Mouse (Mus musculus): ENCODE measurements around the gene Fzd1. TPM values are rescaled to one million over a fixed set of nuclear protein-coding genes. Genes with fewer than 3 reads are reported as not detected.

The Fzd1 gene
- total and polyA plus RNA-seq, 2 experiments = 3.2 to 5.0 TPM

DNA sequence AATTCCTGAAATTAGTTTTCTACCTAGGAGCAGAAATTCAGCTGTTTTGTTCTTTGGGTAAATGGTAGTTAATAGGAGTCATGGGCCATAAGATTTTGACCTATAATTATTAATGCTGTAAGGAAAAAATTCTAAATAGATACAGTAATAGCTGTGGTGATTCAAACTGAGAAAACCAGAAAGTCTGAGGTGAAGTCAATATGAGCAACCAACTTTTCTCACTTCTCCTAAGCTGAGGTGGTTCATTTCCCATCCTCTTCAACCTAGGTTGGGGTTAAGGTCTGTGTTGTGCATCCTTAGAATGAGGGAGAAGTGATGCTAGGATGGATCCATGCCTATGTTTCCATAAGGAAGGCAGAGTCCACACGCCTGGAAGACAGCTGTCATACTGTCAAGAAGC lies 12.8 kb upstream of the Fzd1 start:
- Histone ChIP-seq H3K4me3 (ENCODE audit: insufficient read depth, low read depth, low read length) (no peak overlapping the region), H3K36me3 (ENCODE audit: control insufficient read depth, insufficient read depth, low read length) (no peaks in the 10 kb centered on the region), H3K27me3 (ENCODE audit: control insufficient read depth, insufficient read depth, low read length) (no peaks in the 10 kb centered on the region), H3K27ac (replicated peaks; ENCODE audit: insufficient read depth, low read depth, low read length) (no peak overlapping the region), H3K4me1 (ENCODE audit: control insufficient read depth, insufficient read depth, low read length) (no peaks in the 10 kb centered on the region), H3K9ac (ENCODE audit: low read depth, low read length) (no peak overlapping the region), H3K79me2 (ENCODE audit: control insufficient read depth, insufficient read depth, low read length) (no peaks in the 10 kb centered on the region)
- DNase-seq (ENCODE audit: extremely low read depth, low read depth, low spot score) = no peak
- no peak for TF ChIP-seq CTCF (IDR thresholded peaks at IDR 0.05; ENCODE audit: low read depth, low read length)
- no peak for TF ChIP-seq POLR2A (IDR thresholded peaks at IDR 0.05; ENCODE audit: extremely low read depth, insufficient read depth, low read length)
- 87% methylated on average over 1 of the region's 1 CpGs for WGBS

- TF ChIP-seq CTCF (IDR thresholded peaks at IDR 0.05; ENCODE audit: low read depth, low read length) (no peak), POLR2A (IDR thresholded peaks at IDR 0.05; ENCODE audit: extremely low read depth, insufficient read depth, low read length) (no peak)
- WGBS = 55% methylated on average over 2 of the region's 2 CpGs
- DNase-seq (ENCODE audit: extremely low read depth, low read depth, low spot score) = no peak
These were observed 10.1 kb upstream of the Fzd1 start for GRCm38 (mm10) chr5:4767896-4768295.

GRCm38 (mm10) chr5:4766719-4767118 lies 8.9 kb upstream of the Fzd1 start:
- Histone ChIP-seq H3K4me3 (ENCODE audit: insufficient read depth, low read depth, low read length) (no peak overlapping the region), H3K27me3 (ENCODE audit: control insufficient read depth, insufficient read depth, low read length) (no peaks in the 10 kb centered on the region), H3K27ac (replicated peaks; ENCODE audit: insufficient read depth, low read depth, low read length) (no peak overlapping the region), H3K4me1 (ENCODE audit: control insufficient read depth, insufficient read depth, low read length) (no peaks in the 10 kb centered on the region), H3K9ac (ENCODE audit: low read depth, low read length) (no peak overlapping the region), H3K79me2 (ENCODE audit: control insufficient read depth, insufficient read depth, low read length) (no peaks in the 10 kb centered on the region), H3K36me3 (ENCODE audit: control insufficient read depth, insufficient read depth, low read length) (no peaks in the 10 kb centered on the region)
- WGBS = 84% methylated on average over 5 of the region's 5 CpGs
- DNase-seq (ENCODE audit: extremely low read depth, low read depth, low spot score) = no peak
- no peak for TF ChIP-seq POLR2A (IDR thresholded peaks at IDR 0.05; ENCODE audit: extremely low read depth, insufficient read depth, low read length)
- TF ChIP-seq CTCF (IDR thresholded peaks at IDR 0.05; ENCODE audit: low read depth, low read length) = no peak

More at GRCm38 (mm10) chr5:4767896-4768295, 10.1 kb upstream of the Fzd1 start:
- Histone ChIP-seq H3K9ac (ENCODE audit: low read depth, low read length) (no peak overlapping the region), H3K36me3 (ENCODE audit: control insufficient read depth, insufficient read depth, low read length) (no peaks in the 10 kb centered on the region), H3K79me2 (ENCODE audit: control insufficient read depth, insufficient read depth, low read length) (no peaks in the 10 kb centered on the region), H3K4me3 (ENCODE audit: insufficient read depth, low read depth, low read length) (no peak overlapping the region), H3K27ac (replicated peaks; ENCODE audit: insufficient read depth, low read depth, low read length) (no peak overlapping the region), H3K4me1 (ENCODE audit: control insufficient read depth, insufficient read depth, low read length) (no peaks in the 10 kb centered on the region), H3K27me3 (ENCODE audit: control insufficient read depth, insufficient read depth, low read length) (no peaks in the 10 kb centered on the region)

GRCm38 (mm10) chr5:4761891-4762290 lies 4.1 kb upstream of the Fzd1 start:
- no peaks in the 10 kb centered on the region for H3K79me2 ChIP-seq (ENCODE audit: control insufficient read depth, insufficient read depth, low read length)
- H3K27me3 ChIP-seq (ENCODE audit: control insufficient read depth, insufficient read depth, low read length) = no peaks in the 10 kb centered on the region
- no peaks in the 10 kb centered on the region for H3K36me3 ChIP-seq (ENCODE audit: control insufficient read depth, insufficient read depth, low read length)
- H3K9ac ChIP-seq (ENCODE audit: low read depth, low read length) = no peak overlapping the region
- TF ChIP-seq CTCF (IDR thresholded peaks at IDR 0.05; ENCODE audit: low read depth, low read length) (no peak), POLR2A (IDR thresholded peaks at IDR 0.05; ENCODE audit: extremely low read depth, insufficient read depth, low read length) (no peak)
- no peak overlapping the region for H3K27ac ChIP-seq (replicated peaks; ENCODE audit: insufficient read depth, low read depth, low read length)
- no peak overlapping the region for H3K4me3 ChIP-seq (ENCODE audit: insufficient read depth, low read depth, low read length)
- H3K4me1 ChIP-seq (ENCODE audit: control insufficient read depth, insufficient read depth, low read length) = no peaks in the 10 kb centered on the region
- peak; percentile 77 for DNase-seq (ENCODE audit: extremely low read depth, low read depth, low spot score)

GRCm38 (mm10) chr5:4758331-4759080 lies 671 bp upstream of the Fzd1 start:
- H3K4me3 ChIP-seq (ENCODE audit: insufficient read depth, low read depth, low read length) = peak overlapping the region; percentile 87
- H3K9ac ChIP-seq (ENCODE audit: low read depth, low read length) = peak overlapping the region; percentile 98
- H3K79me2 ChIP-seq (ENCODE audit: control insufficient read depth, insufficient read depth, low read length) = no peaks in the 10 kb centered on the region; the same call in 1 of the 2 replicates
- TF ChIP-seq CTCF (IDR thresholded peaks at IDR 0.05; ENCODE audit: low read depth, low read length) = no peak
- no peak for TF ChIP-seq POLR2A (IDR thresholded peaks at IDR 0.05; ENCODE audit: extremely low read depth, insufficient read depth, low read length)
- WGBS = under 1% methylated on average over 23 of the region's 23 CpGs
- DNase-seq (ENCODE audit: extremely low read depth, low read depth, low spot score) = peak; percentile 70
- H3K27me3 ChIP-seq (ENCODE audit: control insufficient read depth, insufficient read depth, low read length) = no peaks in the 10 kb centered on the region
- H3K4me1 ChIP-seq (ENCODE audit: control insufficient read depth, insufficient read depth, low read length) = 0 out of 2 replicates have a peak, but pooled peaks cover 1% of the 10 kb centered on the region
- H3K36me3 ChIP-seq (ENCODE audit: control insufficient read depth, insufficient read depth, low read length) = no peaks in the 10 kb centered on the region
- peak overlapping the region; percentile 90 for H3K27ac ChIP-seq (replicated peaks; ENCODE audit: insufficient read depth, low read depth, low read length)
